Mouse (Mus musculus): ENCODE measurements around the gene Cabp1.
"Not testable (repeated sequence)": the region's sequence is repeated elsewhere in the genome, so short reads cannot be mapped to it uniquely, and the experiment has no call there.

The Cabp1 gene

DNA sequence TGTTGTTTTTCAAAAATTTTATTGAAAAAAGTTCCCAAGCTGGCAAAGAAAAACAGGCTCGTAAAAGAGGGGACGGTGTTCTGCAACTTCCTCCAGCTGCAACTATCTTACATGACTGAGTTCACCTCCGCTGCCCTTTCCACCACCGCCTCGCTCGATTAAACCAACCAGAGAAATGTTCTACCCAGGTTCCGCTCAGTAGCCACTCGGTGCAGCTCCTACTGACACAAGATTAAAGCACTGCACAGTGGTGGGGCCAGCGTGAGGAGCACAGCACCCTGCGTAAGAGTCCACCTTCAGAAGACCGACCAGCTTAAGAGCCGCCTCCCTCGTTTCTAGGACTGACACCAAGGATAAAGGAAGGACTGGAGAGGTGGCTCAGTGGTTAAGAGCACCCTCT lies 42.7 kb downstream of the Cabp1 start:
- no peak for DNase-seq (ENCODE audit: low read depth, low spot score)

DNA sequence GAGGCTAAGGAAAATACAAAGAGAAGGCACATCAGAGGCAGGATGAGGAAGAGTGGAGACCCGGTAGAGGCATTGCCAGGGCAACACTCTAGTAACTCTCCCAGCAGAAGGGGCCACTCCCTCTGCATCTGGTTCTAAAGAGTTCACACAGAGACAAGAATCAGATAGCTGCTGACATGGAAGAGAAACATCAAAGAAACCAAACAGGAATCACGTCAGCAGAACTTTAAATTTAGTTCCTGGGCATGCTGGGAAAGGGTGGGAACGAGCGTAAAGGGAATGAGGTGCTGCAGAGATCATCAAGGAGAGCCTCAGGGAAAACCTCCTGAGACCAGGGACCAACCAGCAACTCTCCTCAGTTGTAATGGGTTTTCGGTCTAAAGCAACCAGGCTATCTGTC lies 43.2 kb downstream of the Cabp1 start:
- DNase-seq (ENCODE audit: low read depth, low spot score): no peak

DNA sequence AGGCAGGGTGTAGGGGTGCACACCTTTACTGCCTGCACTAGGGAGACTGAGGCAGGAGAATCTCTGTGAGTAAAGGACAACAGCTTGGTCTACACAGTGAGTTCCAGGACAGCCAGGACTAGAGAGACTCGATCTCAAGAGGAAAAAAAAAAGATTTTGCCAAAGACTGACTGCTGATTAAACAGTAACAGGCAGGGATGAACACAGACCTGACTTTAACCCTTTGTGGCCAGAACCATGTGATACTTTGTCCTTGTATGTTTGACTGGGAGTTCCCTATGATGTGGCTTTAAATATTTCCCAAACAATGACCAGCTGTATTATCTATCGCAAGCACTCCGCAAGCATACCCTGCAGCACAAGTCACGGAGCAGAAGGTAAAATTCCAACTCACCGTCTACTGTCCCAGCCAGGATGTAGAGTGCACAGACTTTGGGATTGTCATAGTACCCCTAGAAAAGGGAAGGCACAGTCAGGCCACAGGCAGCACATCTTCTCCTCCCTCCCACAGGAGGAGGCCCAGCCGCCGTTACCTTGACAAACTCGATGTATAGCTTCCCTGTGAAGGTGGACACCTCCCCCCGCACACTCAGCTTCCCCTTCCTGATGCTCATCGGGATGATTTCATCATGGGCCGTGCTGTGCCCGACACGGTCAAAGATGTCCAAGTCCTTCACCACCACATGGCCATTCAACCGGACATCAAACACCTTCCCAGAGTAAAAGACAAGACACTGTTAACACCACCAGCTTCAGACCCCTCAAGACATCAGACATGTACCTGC lies 44.3 kb downstream of the Cabp1 start:
- no peak for DNase-seq (ENCODE audit: low read depth, low spot score)

GRCm38 (mm10) chr5:115148872-115149271 lies 45.3 kb downstream of the Cabp1 start:
- not testable (repeated sequence) for DNase-seq (ENCODE audit: low read depth, low spot score)

DNA sequence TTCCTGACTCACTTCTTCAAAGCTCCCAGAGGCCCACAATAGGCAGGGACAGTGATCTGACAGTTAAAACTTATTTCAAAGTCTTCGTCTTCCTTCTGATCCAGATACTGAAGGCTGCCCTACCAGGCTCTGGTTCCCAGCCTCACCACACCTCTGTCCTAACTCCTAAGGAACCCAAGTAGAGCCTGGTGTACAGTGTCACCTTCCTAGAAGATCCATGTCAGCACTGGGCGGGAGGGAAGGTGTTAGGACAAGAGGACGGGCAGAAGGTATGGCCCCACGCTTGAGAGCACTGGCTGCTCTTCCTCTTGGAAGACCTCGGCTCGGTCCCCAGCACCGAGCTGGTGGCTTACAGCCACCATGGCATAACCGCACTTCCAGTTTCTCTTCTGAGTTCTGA lies 45.8 kb downstream of the Cabp1 start:
- DNase-seq (ENCODE audit: low read depth, low spot score): no peak

DNA sequence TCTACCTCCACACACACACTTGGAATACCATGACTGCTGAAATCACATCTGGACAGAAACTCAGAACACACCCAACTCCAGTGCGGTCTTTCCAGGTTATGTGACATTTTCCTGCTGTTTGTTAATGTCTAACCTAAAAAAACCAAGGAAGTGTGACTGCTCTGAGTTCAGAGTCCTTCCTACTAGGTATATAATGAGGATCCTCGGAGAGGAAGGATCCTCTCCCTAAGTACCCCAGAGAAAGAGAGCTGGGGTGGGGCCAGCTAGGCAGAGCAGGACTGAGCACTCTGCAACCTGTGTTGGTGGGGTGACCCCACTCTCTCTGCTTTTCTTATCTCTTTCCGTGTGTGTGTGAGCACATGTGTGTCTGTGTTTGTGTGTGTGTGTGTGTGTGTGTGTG lies 46.8 kb downstream of the Cabp1 start:
- DNase-seq (ENCODE audit: low read depth, low spot score): no peak

DNA sequence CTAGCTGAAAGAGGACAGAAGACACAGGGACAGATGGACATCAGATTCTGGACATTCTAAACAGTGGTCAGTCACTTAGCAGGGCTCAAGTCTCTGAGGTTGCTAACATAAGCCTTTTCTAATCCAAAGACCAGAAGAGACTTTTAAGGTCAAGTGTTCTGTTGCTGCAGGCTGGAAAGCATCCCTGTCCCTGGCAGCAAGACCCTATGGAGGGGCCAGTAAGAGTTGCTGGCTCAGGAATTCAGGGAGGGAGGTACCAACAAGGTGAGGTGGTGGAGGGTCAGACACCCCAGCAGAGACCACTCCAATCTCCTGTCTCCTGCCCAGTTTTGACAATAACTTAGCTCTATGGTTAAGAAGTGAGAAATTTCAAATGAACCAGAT lies 47.4 kb downstream of the Cabp1 start:
- no peak for DNase-seq (ENCODE audit: low read depth, low spot score)

- DNase-seq (ENCODE audit: low read depth, low spot score): no peak
Measured at GRCm38 (mm10) chr5:115145976-115146746, 48.0 kb downstream of the Cabp1 start.

DNA sequence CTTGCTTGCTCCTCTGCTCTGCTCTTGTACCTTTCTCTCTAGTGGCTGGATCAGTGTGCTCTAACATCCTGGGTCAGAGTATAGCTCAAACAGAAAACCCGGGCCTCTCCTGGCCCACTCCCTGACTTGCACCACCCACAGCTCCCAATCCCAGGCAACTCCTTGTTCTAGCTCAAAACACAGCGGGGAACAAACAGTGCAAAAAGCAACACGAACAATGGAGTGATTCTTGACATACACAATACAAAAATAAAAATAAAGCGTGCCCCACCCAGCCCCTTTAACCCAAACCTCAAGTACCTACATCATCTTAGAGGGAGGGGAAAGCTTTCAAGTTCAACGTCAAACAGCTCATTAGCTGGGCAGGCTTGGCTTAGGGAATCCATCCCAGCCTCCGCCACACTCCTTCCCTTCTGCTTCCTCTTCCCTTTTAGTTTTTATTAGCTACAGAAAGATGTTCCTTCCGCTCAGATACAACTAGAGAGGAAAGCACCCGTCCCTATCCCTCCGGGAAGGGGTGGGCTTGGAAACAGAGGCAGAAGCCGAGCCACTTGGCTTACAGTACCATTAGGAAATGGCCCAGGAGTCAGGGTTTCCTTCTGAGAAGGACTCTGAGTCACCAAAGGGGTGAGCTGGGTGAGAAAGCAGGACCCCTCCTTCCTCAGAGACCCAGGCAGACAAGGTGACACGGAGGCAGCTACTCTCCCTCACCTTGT lies 48.8 kb downstream of the Cabp1 start:
- no peak for DNase-seq (ENCODE audit: low read depth, low spot score)

DNA sequence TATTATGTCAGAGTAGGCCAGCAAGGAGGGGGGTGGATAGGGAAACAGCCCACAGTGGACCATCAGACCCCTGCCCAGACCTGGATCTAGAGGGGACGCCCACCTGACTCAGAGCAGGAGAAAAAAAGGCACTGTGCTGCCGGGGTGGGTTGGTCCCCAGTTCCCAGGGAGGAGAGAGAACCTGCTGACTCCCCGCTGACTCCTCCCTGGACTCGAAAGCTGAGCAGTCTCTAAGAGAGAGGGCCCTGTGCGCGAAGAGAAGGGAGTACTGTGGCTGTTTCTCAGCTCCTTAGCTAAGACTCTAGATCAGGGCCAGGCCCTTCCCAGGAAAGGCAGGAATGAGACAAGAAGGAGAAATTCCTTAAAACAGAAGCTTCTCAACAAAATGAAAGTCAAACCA lies 49.7 kb downstream of the Cabp1 start:
- no peak for DNase-seq (ENCODE audit: low read depth, low spot score)

DNA sequence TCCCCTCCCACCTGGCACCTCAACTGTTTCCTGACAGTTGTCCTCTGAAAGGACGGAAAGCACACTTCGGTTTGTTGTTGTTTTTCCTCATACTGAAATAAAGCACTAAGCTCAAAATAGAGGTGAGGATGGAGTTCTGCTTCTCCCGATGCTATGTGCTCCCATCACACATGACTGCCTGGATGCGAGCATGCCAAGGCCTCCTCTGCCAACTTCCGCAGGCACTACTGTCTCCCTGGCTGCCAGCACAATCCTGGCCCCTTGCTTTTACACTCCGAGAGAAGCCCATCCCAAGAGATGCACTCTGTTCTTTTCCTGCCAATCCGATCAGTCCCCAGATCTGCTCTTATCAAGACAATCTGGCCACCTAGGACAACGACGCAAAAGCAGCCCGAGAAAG lies 50.6 kb downstream of the Cabp1 start:
- DNase-seq (ENCODE audit: low read depth, low spot score): no peak

- no peak for DNase-seq (ENCODE audit: low read depth, low spot score)
Measured at GRCm38 (mm10) chr5:115142166-115142697, 51.9 kb downstream of the Cabp1 start.

GRCm38 (mm10) chr5:115140726-115141125 lies 53.5 kb downstream of the Cabp1 start:
- DNase-seq (ENCODE audit: low read depth, low spot score): no peak

DNA sequence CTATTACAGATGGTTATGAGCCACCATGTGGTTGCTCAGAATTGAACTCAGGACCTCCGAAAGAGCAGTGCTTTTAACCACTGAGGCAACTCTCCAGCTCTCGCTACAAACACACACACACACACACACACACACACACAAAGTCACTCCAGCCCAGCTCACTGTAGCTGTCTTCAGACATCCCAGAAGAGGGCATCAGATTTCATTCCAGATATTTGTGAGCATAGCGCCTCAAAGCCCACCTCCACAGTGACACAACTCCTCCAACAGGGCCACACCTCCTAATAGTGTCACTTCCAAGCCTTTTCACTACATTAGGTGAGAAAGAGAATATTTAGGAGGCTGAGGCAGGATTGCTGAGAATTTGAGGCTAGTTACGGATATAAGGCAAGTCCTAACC lies 55.1 kb downstream of the Cabp1 start:
- no peak for DNase-seq (ENCODE audit: low read depth, low spot score)

- DNase-seq (ENCODE audit: low read depth, low spot score): peak; percentile 77
Measured at GRCm38 (mm10) chr5:115134234-115135165, 59.7 kb downstream of the Cabp1 start, which contains the start of gene Unc119b. Gene Unc119b (minus strand): TSS chr5:115134975.

- no peak for DNase-seq (ENCODE audit: low read depth, low spot score)
Measured at GRCm38 (mm10) chr5:115133358-115134066, 60.7 kb downstream of the Cabp1 start.

DNA sequence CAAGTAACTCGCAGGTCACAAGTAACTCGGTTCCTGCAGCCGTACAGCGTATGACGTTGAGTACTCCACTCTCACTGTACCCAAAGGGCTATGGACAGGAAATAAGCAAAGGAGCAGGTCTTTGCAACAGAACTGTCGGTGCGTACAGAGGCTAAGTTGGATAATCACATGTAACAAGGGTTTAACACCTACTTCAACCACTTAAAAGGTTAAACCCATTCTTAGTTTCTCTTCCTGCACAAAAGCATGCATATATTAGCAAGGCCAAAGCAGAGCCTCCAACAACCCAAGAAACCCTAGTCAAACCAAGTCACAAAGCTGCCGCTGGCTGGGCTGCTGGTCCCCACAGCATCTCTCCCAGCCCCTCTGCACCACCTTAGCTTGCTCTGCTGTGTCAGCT lies 61.7 kb downstream of the Cabp1 start:
- DNase-seq (ENCODE audit: low read depth, low spot score): no peak

- no peak for DNase-seq (ENCODE audit: low read depth, low spot score)
Measured at GRCm38 (mm10) chr5:115129328-115129727, 64.9 kb downstream of the Cabp1 start.

GRCm38 (mm10) chr5:115127421-115128179 lies 66.6 kb downstream of the Cabp1 start:
- DNase-seq (ENCODE audit: low read depth, low spot score): no peak
